Mouse (Mus musculus): ENCODE measurements around the gene Myo6. TPM values are rescaled to one million over a fixed set of nuclear protein-coding genes. Genes with fewer than 3 reads are reported as not detected.

The Myo6 gene
- total RNA-seq, 2 experiments from 2014 or later, result 0.38 to 0.51 TPM

- ATAC-seq (replicated peaks; ENCODE audit: low FRiP score, poor library complexity, severe bottlenecking), result no peak
These were observed 14.9 kb downstream of the Myo6 start for GRCm38 (mm10) chr9:80179688-80180087.

GRCm38 (mm10) chr9:80180771-80181170 lies 15.9 kb downstream of the Myo6 start:
- no peak for ATAC-seq (replicated peaks; ENCODE audit: low FRiP score, poor library complexity, severe bottlenecking)

- ATAC-seq (replicated peaks; ENCODE audit: low FRiP score, poor library complexity, severe bottlenecking), result no peak
These were observed 16.9 kb downstream of the Myo6 start for GRCm38 (mm10) chr9:80181692-80182091.

GRCm38 (mm10) chr9:80184138-80184537 lies 19.3 kb downstream of the Myo6 start:
- no peak for ATAC-seq (replicated peaks; ENCODE audit: low FRiP score, poor library complexity, severe bottlenecking)

- no peak for ATAC-seq (replicated peaks; ENCODE audit: low FRiP score, poor library complexity, severe bottlenecking)
These were observed 20.9 kb downstream of the Myo6 start for GRCm38 (mm10) chr9:80185737-80186136.

- ATAC-seq (replicated peaks; ENCODE audit: low FRiP score, poor library complexity, severe bottlenecking), result no peak
These were observed 21.9 kb downstream of the Myo6 start for GRCm38 (mm10) chr9:80186693-80187092.

- ATAC-seq (replicated peaks; ENCODE audit: low FRiP score, poor library complexity, severe bottlenecking), result no peak
These were observed 23.6 kb downstream of the Myo6 start for GRCm38 (mm10) chr9:80188324-80188893.

- no peak for ATAC-seq (replicated peaks; ENCODE audit: low FRiP score, poor library complexity, severe bottlenecking)
These were observed 26.4 kb downstream of the Myo6 start for GRCm38 (mm10) chr9:80191240-80191639.

- no peak for ATAC-seq (replicated peaks; ENCODE audit: low FRiP score, poor library complexity, severe bottlenecking)
These were observed 27.5 kb downstream of the Myo6 start for GRCm38 (mm10) chr9:80192324-80192723.

- ATAC-seq (replicated peaks; ENCODE audit: low FRiP score, poor library complexity, severe bottlenecking), result no peak
These were observed 29.6 kb downstream of the Myo6 start for GRCm38 (mm10) chr9:80194446-80194845.

- no peak for ATAC-seq (replicated peaks; ENCODE audit: low FRiP score, poor library complexity, severe bottlenecking)
These were observed 31.3 kb downstream of the Myo6 start for GRCm38 (mm10) chr9:80196161-80196560.

GRCm38 (mm10) chr9:80197233-80197632 lies 32.4 kb downstream of the Myo6 start:
- ATAC-seq (replicated peaks; ENCODE audit: low FRiP score, poor library complexity, severe bottlenecking), result no peak

- no peak for ATAC-seq (replicated peaks; ENCODE audit: low FRiP score, poor library complexity, severe bottlenecking)
These were observed 36.0 kb downstream of the Myo6 start for GRCm38 (mm10) chr9:80200855-80201254.

GRCm38 (mm10) chr9:80202374-80203060 lies 37.7 kb downstream of the Myo6 start:
- ATAC-seq (replicated peaks; ENCODE audit: low FRiP score, poor library complexity, severe bottlenecking), result no peak

- ATAC-seq (replicated peaks; ENCODE audit: low FRiP score, poor library complexity, severe bottlenecking), result no peak
These were observed 43.9 kb downstream of the Myo6 start for GRCm38 (mm10) chr9:80208681-80209080.

GRCm38 (mm10) chr9:80209459-80209858 lies 44.6 kb downstream of the Myo6 start:
- no peak for ATAC-seq (replicated peaks; ENCODE audit: low FRiP score, poor library complexity, severe bottlenecking)

GRCm38 (mm10) chr9:80210096-80210495 lies 45.3 kb downstream of the Myo6 start:
- no peak for ATAC-seq (replicated peaks; ENCODE audit: low FRiP score, poor library complexity, severe bottlenecking)

GRCm38 (mm10) chr9:80213428-80213827 lies 48.6 kb downstream of the Myo6 start:
- no peak for ATAC-seq (replicated peaks; ENCODE audit: low FRiP score, poor library complexity, severe bottlenecking)

GRCm38 (mm10) chr9:80215502-80215901 lies 50.7 kb downstream of the Myo6 start:
- ATAC-seq (replicated peaks; ENCODE audit: low FRiP score, poor library complexity, severe bottlenecking), result no peak

- no peak for ATAC-seq (replicated peaks; ENCODE audit: low FRiP score, poor library complexity, severe bottlenecking)
These were observed 52.1 kb downstream of the Myo6 start for GRCm38 (mm10) chr9:80216786-80217501.

- no peak for ATAC-seq (replicated peaks; ENCODE audit: low FRiP score, poor library complexity, severe bottlenecking)
These were observed 53.9 kb downstream of the Myo6 start for GRCm38 (mm10) chr9:80218718-80219117.

All from erythroblast, adult 5-6 weeks (primary cell).